Mouse (Mus musculus) thymus, adult 2 months (tissue): ENCODE results near the gene 1700047I17Rik2. TPM values are rescaled to one million over a fixed set of nuclear protein-coding genes. Genes with fewer than 3 reads are reported as not detected.
"Not testable (repeated sequence)": the region's sequence is repeated elsewhere in the genome, so short reads cannot be mapped to it uniquely, and the experiment has no call there.

Source experiments
- DNase-seq: peaks from one replicate; pipeline ENCODE4 v3.0.0; 2021
- H3K27ac ChIP-seq: fragments of 200-500 bp; 2 replicates; pipeline ENCODE4 v1.5.1; 2012; ENCODE audit warnings: low read length, control low read depth; ENCODE audit not compliant: control insufficient read depth, insufficient read depth
- H3K27me3 ChIP-seq: fragments of 200-500 bp; 2 replicates; pipeline ENCODE4 v1.6.1; 2012; ENCODE audit warnings: mild to moderate bottlenecking, low read length, moderate library complexity, mixed read lengths; ENCODE audit not compliant: control insufficient read depth, insufficient read depth
- H3K36me3 ChIP-seq: fragments of 200-500 bp; 2 replicates; pipeline ENCODE4 v1.6.1; 2012; ENCODE audit warnings: mild to moderate bottlenecking, low read length, moderate library complexity; ENCODE audit not compliant: control insufficient read depth, insufficient read depth
- H3K4me1 ChIP-seq: fragments of 200-500 bp; replicated peaks from 2 replicates; pipeline ENCODE4 v1.6.1; 2012; ENCODE audit warnings: low read length; ENCODE audit not compliant: control insufficient read depth, insufficient read depth
- H3K4me3 ChIP-seq: fragments of 200-500 bp; 2 replicates; pipeline ENCODE4 v1.5.1; 2012; ENCODE audit warnings: mild to moderate bottlenecking, low read length, control low read depth, moderate library complexity; ENCODE audit not compliant: control insufficient read depth, insufficient read depth
- WGBS: fragments of 180-500 bp; shearing (Covaris S2); methylation state at CpG from one replicate; pipeline ENCODE4 v1.1.7; 2018; 5-methylcytosine and 5-hydroxymethylcytosine counted together
- polyA plus RNA-seq: library from polyadenylated mRNA; depleted of rRNA; stranded (reverse); fragments of >200 nt; gene quantifications from 2 replicates; pipeline ENCODE4 v1.2.3, GENCODE M21; 2012; rRNA removed

1700047I17Rik2 gene
- polyA plus RNA-seq, result not detected in 2 replicates

- WGBS, result no CpG with 5 or more reads among the region's 40 CpGs
Measured at GRCm38 (mm10) chr12:55199306-55199705, at the start of gene 1700047I17Rik2. Gene 1700047I17Rik2, plus strand, starts transcription at chr12:55199592.

GRCm38 (mm10) chr12:55154559-55155448 lies 44.6 kb upstream of the 1700047I17Rik2 start, which contains the start of gene Srp54b:
Gene Srp54b, plus strand, starts transcription at chr12:55155104.
- not testable (repeated sequence) for H3K27me3 ChIP-seq, H3K27ac ChIP-seq, H3K36me3 ChIP-seq, H3K4me1 ChIP-seq, DNase-seq
- no CpG with 5 or more reads among the region's 57 CpGs for WGBS
- H3K4me3 ChIP-seq, result peak within 1 kb of the TSS; percentile 34; the same call in 1 of the 2 replicates

More at GRCm38 (mm10) chr12:55199306-55199705, at the start of gene 1700047I17Rik2:
- not testable (repeated sequence) for H3K36me3 ChIP-seq, H3K4me1 ChIP-seq, H3K27me3 ChIP-seq, DNase-seq, H3K4me3 ChIP-seq, H3K27ac ChIP-seq

- under 1% methylated on average over 12 of the region's 24 CpGs for WGBS
- H3K27ac ChIP-seq, H3K36me3 ChIP-seq, H3K4me1 ChIP-seq, H3K27me3 ChIP-seq, DNase-seq: not testable (repeated sequence)
- H3K4me3 ChIP-seq, result peak overlapping the region; percentile 34; the same call in 1 of the 2 replicates
Measured at GRCm38 (mm10) chr12:55155449-55155783, 44.0 kb upstream of the 1700047I17Rik2 start.

DNA sequence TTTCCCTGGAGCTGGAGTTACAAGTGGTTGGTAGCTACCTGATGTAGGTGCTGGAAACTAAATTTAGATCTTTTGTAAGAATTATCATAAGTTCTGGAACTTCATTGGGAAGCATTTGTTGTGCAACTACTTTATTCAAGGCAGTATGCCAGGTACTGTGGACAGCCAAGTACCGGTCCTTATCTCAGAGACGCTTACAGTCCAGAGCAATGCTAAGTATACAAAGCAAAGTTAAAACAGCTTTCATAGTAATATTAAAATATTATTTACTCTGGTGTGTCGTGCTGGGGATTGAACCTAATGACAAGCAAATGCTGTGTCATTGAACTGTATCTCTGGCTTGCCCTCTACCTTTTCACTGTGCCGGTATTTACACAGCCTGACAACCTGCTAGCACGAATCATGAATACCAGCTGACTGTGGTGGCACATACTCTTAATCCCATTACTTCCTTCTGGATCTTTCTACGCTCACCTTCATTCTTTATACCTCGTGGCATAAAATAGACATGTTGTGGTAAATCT lies 32.3 kb upstream of the 1700047I17Rik2 start:
- no CpG with 5 or more reads among the region's 7 CpGs for WGBS
- not testable (repeated sequence) for DNase-seq, H3K4me1 ChIP-seq, H3K27me3 ChIP-seq, H3K36me3 ChIP-seq, H3K4me3 ChIP-seq, H3K27ac ChIP-seq

DNA sequence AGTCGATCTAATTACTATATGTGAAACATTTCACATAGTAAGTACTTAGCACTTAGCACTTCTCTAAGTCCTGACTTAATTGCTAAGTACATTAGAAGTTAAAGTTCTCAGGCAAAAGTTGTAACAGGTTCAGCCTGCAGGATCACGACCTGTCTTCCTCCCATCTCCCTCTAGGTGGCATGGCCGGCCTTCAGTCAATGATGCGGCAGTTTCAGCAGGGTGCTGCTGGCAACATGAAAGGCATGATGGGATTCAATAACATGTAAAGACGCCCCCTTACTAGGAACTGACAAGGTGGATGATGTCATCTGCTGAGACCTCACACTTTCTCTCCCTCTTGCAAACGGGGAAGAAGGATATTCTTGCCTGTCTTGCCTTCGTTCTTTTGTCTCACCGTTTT lies 11.7 kb upstream of the 1700047I17Rik2 start:
- not testable (repeated sequence) for DNase-seq

DNA sequence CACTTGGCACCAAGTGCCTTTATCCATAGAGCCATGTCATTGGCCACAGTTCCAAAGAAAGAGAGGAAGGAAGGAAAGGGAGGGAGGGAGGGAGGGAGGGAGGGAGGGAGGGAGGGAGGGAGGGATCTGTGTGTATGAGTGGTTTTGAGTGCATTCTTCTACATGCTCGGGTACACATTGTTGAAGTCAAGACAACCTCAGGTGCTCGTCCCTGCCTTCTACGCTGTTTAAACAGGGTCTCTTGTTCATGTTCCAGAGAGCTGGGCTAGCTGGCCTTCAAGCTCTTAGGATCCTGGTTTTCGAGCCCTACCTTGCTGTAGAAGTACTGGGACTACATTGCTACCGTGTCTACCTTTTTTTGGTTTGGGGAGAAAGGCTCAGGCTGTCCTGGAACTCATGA lies 10.3 kb upstream of the 1700047I17Rik2 start:
- H3K36me3 ChIP-seq, result not testable (repeated sequence)
- WGBS, result no CpG with 5 or more reads among the region's 5 CpGs

More for the DNA sequence above, 11.7 kb upstream of the 1700047I17Rik2 start:
- H3K27ac ChIP-seq, H3K36me3 ChIP-seq, H3K4me3 ChIP-seq, H3K4me1 ChIP-seq, H3K27me3 ChIP-seq: not testable (repeated sequence)
- no CpG with 5 or more reads among the region's 8 CpGs for WGBS

DNA sequence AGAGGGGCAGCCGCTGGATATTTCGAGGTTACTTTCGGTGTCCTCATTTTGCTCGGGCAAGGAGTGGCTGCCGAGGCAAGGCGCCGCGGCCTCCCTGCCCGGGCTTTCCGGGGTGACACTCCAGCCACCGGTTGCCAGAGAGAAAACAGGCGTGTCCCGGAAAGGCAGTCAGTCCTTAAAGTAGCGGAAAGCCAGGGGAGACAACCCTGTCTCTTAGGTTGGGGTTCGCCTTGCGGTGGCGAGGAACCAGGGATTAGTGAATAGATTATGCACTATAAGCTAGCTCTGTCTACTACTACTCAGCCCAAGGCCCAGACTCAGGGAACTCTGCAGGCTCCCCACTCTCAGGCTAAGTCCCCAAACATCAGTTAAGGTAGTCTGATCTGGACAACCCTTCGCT lies 407 bp downstream of the 1700047I17Rik2 start:
- not testable (repeated sequence) for H3K4me1 ChIP-seq, H3K4me3 ChIP-seq, H3K27ac ChIP-seq, H3K36me3 ChIP-seq, H3K27me3 ChIP-seq, DNase-seq
- WGBS, result no CpG with 5 or more reads among the region's 18 CpGs

More for the DNA sequence above, 10.3 kb upstream of the 1700047I17Rik2 start:
- not testable (repeated sequence) for DNase-seq, H3K27me3 ChIP-seq, H3K4me3 ChIP-seq, H3K4me1 ChIP-seq, H3K27ac ChIP-seq

- H3K4me3 ChIP-seq, H3K36me3 ChIP-seq, H3K4me1 ChIP-seq, H3K27ac ChIP-seq, H3K27me3 ChIP-seq, DNase-seq: not testable (repeated sequence)
- WGBS, result no CpG with 5 or more reads among the region's 6 CpGs
Measured at GRCm38 (mm10) chr12:55212944-55213343, 13.6 kb downstream of the 1700047I17Rik2 start.

DNA sequence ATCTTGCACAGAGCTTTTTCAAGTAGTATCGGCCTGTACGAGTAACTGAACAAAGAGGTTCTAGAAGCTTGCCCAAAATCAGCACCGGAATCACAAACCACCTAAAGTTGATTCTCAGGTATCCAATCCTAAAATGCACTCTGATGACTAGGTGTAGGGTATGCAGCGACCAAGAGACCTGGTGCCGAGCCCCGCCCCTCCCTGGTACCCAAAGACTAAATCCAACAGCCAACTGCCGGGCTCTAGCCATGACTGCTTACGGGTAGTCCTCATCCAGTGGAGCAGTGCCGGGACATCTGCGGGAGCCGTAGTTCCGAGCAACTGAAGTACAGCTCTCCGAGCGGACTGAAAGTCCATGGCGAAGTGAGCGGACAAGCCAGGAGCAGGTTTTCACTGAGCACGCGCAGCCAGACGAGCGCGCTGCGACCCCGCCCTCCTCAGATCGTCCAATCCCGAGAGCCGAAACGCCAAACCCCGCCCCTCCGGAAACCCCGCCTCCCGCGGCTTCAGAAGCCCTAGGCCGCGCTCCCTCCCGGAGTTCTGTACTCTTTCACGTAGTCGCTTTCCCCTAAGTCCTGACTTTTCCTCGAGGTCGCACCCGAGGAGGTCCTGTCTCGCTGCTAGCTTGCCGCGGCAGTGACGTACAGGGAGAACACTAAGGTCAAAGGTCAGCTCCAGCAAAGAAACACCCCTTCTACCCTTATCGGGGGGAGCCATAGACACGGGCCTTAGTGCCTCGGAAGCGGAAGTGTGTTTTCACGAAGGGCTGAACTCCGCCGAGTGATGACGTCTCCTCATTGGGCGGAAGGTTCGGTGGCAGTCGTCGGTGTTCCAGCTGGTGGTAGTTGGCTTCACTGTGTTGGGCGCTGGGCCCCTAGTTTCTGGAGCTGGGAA lies 30.5 kb downstream of the 1700047I17Rik2 start, which contains the start of gene Srp54c:
Srp54c (plus strand) TSS at position 543 of the 894 bp plus-strand sequence.
- not testable (repeated sequence) for DNase-seq, H3K4me1 ChIP-seq, H3K27ac ChIP-seq, H3K27me3 ChIP-seq, H3K36me3 ChIP-seq
- peak within 1 kb of the TSS; percentile 49 for H3K4me3 ChIP-seq
- no CpG with 5 or more reads among the region's 57 CpGs for WGBS

- H3K4me3 ChIP-seq, result peak overlapping the region; percentile 49
- not testable (repeated sequence) for H3K4me1 ChIP-seq, H3K27ac ChIP-seq, H3K27me3 ChIP-seq, H3K36me3 ChIP-seq
- WGBS, result under 1% methylated on average over 13 of the region's 25 CpGs
- peak; percentile 7 for DNase-seq
Measured at GRCm38 (mm10) chr12:55230520-55230861, 31.1 kb downstream of the 1700047I17Rik2 start.
